Mouse (Mus musculus): Measurements from ENCODE around the gene Gabbr2. TPM values are rescaled to one million over a fixed set of nuclear protein-coding genes. Genes with fewer than 3 reads are reported as not detected.
"Not testable (repeated sequence)": the region's sequence is repeated elsewhere in the genome, so short reads cannot be mapped to it uniquely, and the experiment has no call there.

The Gabbr2 gene
- polyA plus RNA-seq, 1 experiment from 2014 or later: 13.3 TPM

- no peak overlapping the region for H3K4me2 ChIP-seq (ENCODE audit: low read length)
Observed at GRCm38 (mm10) chr4:46639866-46640265, 351.8 kb downstream of the Gabbr2 start.

GRCm38 (mm10) chr4:46637250-46637649 is 354.4 kb downstream of the Gabbr2 start:
- not testable (repeated sequence) for H3K9ac ChIP-seq (ENCODE audit: low read depth, low read length); H3K4me2 ChIP-seq (ENCODE audit: low read length); ATAC-seq; H3K27me3 ChIP-seq (replicated peaks; ENCODE audit: control insufficient read depth, insufficient read depth, low read length); H3K27ac ChIP-seq (ENCODE audit: low read depth, low read length); H3K36me3 ChIP-seq (ENCODE audit: control insufficient read depth, insufficient read depth, low read length); H3K4me3 ChIP-seq (ENCODE audit: low read length); H3K4me1 ChIP-seq (ENCODE audit: control insufficient read depth, insufficient read depth, low read depth, low read length); H3K9me3 ChIP-seq (ENCODE audit: control insufficient read depth, low read length)
- 88% methylated on average over 10 of the region's 10 CpGs for WGBS

More at GRCm38 (mm10) chr4:46639866-46640265, 351.8 kb downstream of the Gabbr2 start:
- H3K4me1 ChIP-seq (ENCODE audit: control insufficient read depth, insufficient read depth, low read depth, low read length): no peaks in the 10 kb centered on the region
- H3K27me3 ChIP-seq (replicated peaks; ENCODE audit: control insufficient read depth, insufficient read depth, low read length): no peaks in the 10 kb centered on the region
- no peak overlapping the region for H3K9ac ChIP-seq (ENCODE audit: low read depth, low read length)
- no peak overlapping the region for H3K4me3 ChIP-seq (ENCODE audit: low read length)
- ATAC-seq: no peak
- no peaks in the 10 kb centered on the region for H3K36me3 ChIP-seq (ENCODE audit: control insufficient read depth, insufficient read depth, low read length)
- H3K9me3 ChIP-seq (ENCODE audit: control insufficient read depth, low read length): no peaks in the 10 kb centered on the region
- no peak overlapping the region for H3K27ac ChIP-seq (ENCODE audit: low read depth, low read length)
- 89% methylated on average over 8 of the region's 8 CpGs for WGBS

GRCm38 (mm10) chr4:46635702-46636430 is 355.8 kb downstream of the Gabbr2 start:
- 86% methylated on average over 16 of the region's 16 CpGs for WGBS
- no peak for ATAC-seq
- Histone ChIP-seq H3K27me3 (replicated peaks; ENCODE audit: control insufficient read depth, insufficient read depth, low read length) (no peaks in the 10 kb centered on the region), H3K4me3 (ENCODE audit: low read length) (no peak overlapping the region), H3K9me3 (ENCODE audit: control insufficient read depth, low read length) (no peaks in the 10 kb centered on the region), H3K4me1 (ENCODE audit: control insufficient read depth, insufficient read depth, low read depth, low read length) (no peaks in the 10 kb centered on the region), H3K27ac (ENCODE audit: low read depth, low read length) (no peak overlapping the region), H3K4me2 (ENCODE audit: low read length) (no peak overlapping the region), H3K9ac (ENCODE audit: low read depth, low read length) (no peak overlapping the region), H3K36me3 (ENCODE audit: control insufficient read depth, insufficient read depth, low read length) (no peaks in the 10 kb centered on the region)

- 59% methylated on average over 6 of the region's 6 CpGs for WGBS
- no peak overlapping the region for H3K27ac ChIP-seq (ENCODE audit: low read depth, low read length)
- H3K4me2 ChIP-seq (ENCODE audit: low read length): no peak overlapping the region
- H3K4me1 ChIP-seq (ENCODE audit: control insufficient read depth, insufficient read depth, low read depth, low read length): no peaks in the 10 kb centered on the region
- no peaks in the 10 kb centered on the region for H3K27me3 ChIP-seq (replicated peaks; ENCODE audit: control insufficient read depth, insufficient read depth, low read length)
- no peak for ATAC-seq
- H3K9ac ChIP-seq (ENCODE audit: low read depth, low read length): no peak overlapping the region
- H3K4me3 ChIP-seq (ENCODE audit: low read length): no peak overlapping the region
- H3K9me3 ChIP-seq (ENCODE audit: control insufficient read depth, low read length): no peaks in the 10 kb centered on the region
- no peaks in the 10 kb centered on the region for H3K36me3 ChIP-seq (ENCODE audit: control insufficient read depth, insufficient read depth, low read length)
Observed at GRCm38 (mm10) chr4:46634881-46635280, 356.8 kb downstream of the Gabbr2 start.

- H3K9me3 ChIP-seq (ENCODE audit: control insufficient read depth, low read length); H3K4me1 ChIP-seq (ENCODE audit: control insufficient read depth, insufficient read depth, low read depth, low read length); ATAC-seq: not testable (repeated sequence)
Observed at GRCm38 (mm10) chr4:46633565-46633964, 358.1 kb downstream of the Gabbr2 start.

GRCm38 (mm10) chr4:46632465-46632864 is 359.2 kb downstream of the Gabbr2 start:
- no peak overlapping the region for H3K4me3 ChIP-seq (ENCODE audit: low read length)
- no peaks in the 10 kb centered on the region for H3K9me3 ChIP-seq (ENCODE audit: control insufficient read depth, low read length)
- no peak overlapping the region for H3K27ac ChIP-seq (ENCODE audit: low read depth, low read length)
- 84% methylated on average over 2 of the region's 2 CpGs for WGBS
- H3K9ac ChIP-seq (ENCODE audit: low read depth, low read length): no peak overlapping the region
- H3K4me1 ChIP-seq (ENCODE audit: control insufficient read depth, insufficient read depth, low read depth, low read length): no peaks in the 10 kb centered on the region
- ATAC-seq: no peak
- no peaks in the 10 kb centered on the region for H3K36me3 ChIP-seq (ENCODE audit: control insufficient read depth, insufficient read depth, low read length)
- no peaks in the 10 kb centered on the region for H3K27me3 ChIP-seq (replicated peaks; ENCODE audit: control insufficient read depth, insufficient read depth, low read length)
- no peak overlapping the region for H3K4me2 ChIP-seq (ENCODE audit: low read length)

More at GRCm38 (mm10) chr4:46633565-46633964, 358.1 kb downstream of the Gabbr2 start:
- H3K36me3 ChIP-seq (ENCODE audit: control insufficient read depth, insufficient read depth, low read length); H3K9ac ChIP-seq (ENCODE audit: low read depth, low read length); H3K4me2 ChIP-seq (ENCODE audit: low read length); H3K27ac ChIP-seq (ENCODE audit: low read depth, low read length); H3K27me3 ChIP-seq (replicated peaks; ENCODE audit: control insufficient read depth, insufficient read depth, low read length); H3K4me3 ChIP-seq (ENCODE audit: low read length): not testable (repeated sequence)
- WGBS: 68% methylated on average over 6 of the region's 6 CpGs

- Histone ChIP-seq H3K4me1 (ENCODE audit: control insufficient read depth, insufficient read depth, low read depth, low read length) (no peaks in the 10 kb centered on the region), H3K27me3 (replicated peaks; ENCODE audit: control insufficient read depth, insufficient read depth, low read length) (no peaks in the 10 kb centered on the region), H3K4me3 (ENCODE audit: low read length) (no peak overlapping the region), H3K9me3 (ENCODE audit: control insufficient read depth, low read length) (no peaks in the 10 kb centered on the region), H3K36me3 (ENCODE audit: control insufficient read depth, insufficient read depth, low read length) (no peaks in the 10 kb centered on the region), H3K27ac (ENCODE audit: low read depth, low read length) (no peak overlapping the region), H3K4me2 (ENCODE audit: low read length) (no peak overlapping the region), H3K9ac (ENCODE audit: low read depth, low read length) (no peak overlapping the region)
- WGBS: 63% methylated on average over 9 of the region's 9 CpGs
- no peak for ATAC-seq
Observed at GRCm38 (mm10) chr4:46630390-46630789, 361.3 kb downstream of the Gabbr2 start.

GRCm38 (mm10) chr4:46628873-46629272 is 362.8 kb downstream of the Gabbr2 start:
- no peaks in the 10 kb centered on the region for H3K27me3 ChIP-seq (replicated peaks; ENCODE audit: control insufficient read depth, insufficient read depth, low read length)
- no peak overlapping the region for H3K4me2 ChIP-seq (ENCODE audit: low read length)
- H3K9ac ChIP-seq (ENCODE audit: low read depth, low read length): no peak overlapping the region
- no peaks in the 10 kb centered on the region for H3K36me3 ChIP-seq (ENCODE audit: control insufficient read depth, insufficient read depth, low read length)
- no peaks in the 10 kb centered on the region for H3K4me1 ChIP-seq (ENCODE audit: control insufficient read depth, insufficient read depth, low read depth, low read length)
- no peaks in the 10 kb centered on the region for H3K9me3 ChIP-seq (ENCODE audit: control insufficient read depth, low read length)
- H3K27ac ChIP-seq (ENCODE audit: low read depth, low read length): no peak overlapping the region
- 54% methylated on average over 9 of the region's 9 CpGs for WGBS
- ATAC-seq: no peak
- H3K4me3 ChIP-seq (ENCODE audit: low read length): no peak overlapping the region

GRCm38 (mm10) chr4:46628081-46628480 is 363.6 kb downstream of the Gabbr2 start:
- Histone ChIP-seq H3K36me3 (ENCODE audit: control insufficient read depth, insufficient read depth, low read length) (no peaks in the 10 kb centered on the region), H3K4me2 (ENCODE audit: low read length) (no peak overlapping the region), H3K4me1 (ENCODE audit: control insufficient read depth, insufficient read depth, low read depth, low read length) (no peaks in the 10 kb centered on the region), H3K9ac (ENCODE audit: low read depth, low read length) (no peak overlapping the region), H3K27ac (ENCODE audit: low read depth, low read length) (no peak overlapping the region), H3K27me3 (replicated peaks; ENCODE audit: control insufficient read depth, insufficient read depth, low read length) (no peaks in the 10 kb centered on the region), H3K4me3 (ENCODE audit: low read length) (no peak overlapping the region), H3K9me3 (ENCODE audit: control insufficient read depth, low read length) (no peaks in the 10 kb centered on the region)
- 86% methylated on average over 11 of the region's 11 CpGs for WGBS
- ATAC-seq: no peak
